Mouse (Mus musculus) heart, postnatal 10 days (tissue): ENCODE data around the gene Il17rd. TPM values are rescaled to one million over a fixed set of nuclear protein-coding genes. Genes with fewer than 3 reads are reported as not detected.

Source experiments
- DNase-seq, 2 experiments: peaks; one replicate each; pipeline ENCODE4 v3.0.0; 2021
- intact Hi-C: fragments of 180-260 bp; cut with DNase I; formaldehyde crosslinking; loops from one replicate; pipeline ENCODE4 v1.15.1; 2025
- total RNA-seq, 2 experiments: library from RNA; stranded (reverse); gene quantifications; 2 replicates each; pipeline ENCODE4 v1.2.3; 2021

Gene Il17rd
- 1 to 10 TPM; 7.7 to 7.9 TPM for total RNA-seq

GRCm38 (mm10) chr14:27038783-27039182 is at the start of gene Il17rd:
Il17rd (plus strand) TSS chr14:27038941.
- peak; percentile 91 to 95 for DNase-seq
- intact Hi-C loops = loop anchor here (2.0 kb wide), 1 partner anchor 144 kb away; no protein-coding TSS in a partner anchor

DNA sequence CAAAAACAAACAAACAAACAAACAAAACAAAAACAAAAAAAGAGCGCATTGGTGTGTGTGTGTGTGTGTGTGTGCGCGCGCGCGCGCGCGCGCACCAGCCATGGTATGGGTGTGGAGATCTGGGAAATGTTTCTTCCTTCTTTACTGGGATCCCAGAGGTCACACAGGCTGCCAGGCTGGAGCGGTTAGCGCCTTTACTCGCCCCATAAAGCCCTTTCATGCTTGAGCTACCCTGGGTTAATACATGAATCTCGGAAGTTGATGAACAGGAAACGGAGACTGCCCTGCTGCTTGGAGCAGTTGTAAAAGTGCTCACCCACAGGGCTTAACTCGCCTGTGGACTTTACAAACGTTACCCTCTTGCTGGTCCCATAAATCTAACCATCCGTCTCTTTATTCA is 47.1 kb upstream of the Il17rd start:
- intact Hi-C loops = no loop called here
- no peak for DNase-seq

DNA sequence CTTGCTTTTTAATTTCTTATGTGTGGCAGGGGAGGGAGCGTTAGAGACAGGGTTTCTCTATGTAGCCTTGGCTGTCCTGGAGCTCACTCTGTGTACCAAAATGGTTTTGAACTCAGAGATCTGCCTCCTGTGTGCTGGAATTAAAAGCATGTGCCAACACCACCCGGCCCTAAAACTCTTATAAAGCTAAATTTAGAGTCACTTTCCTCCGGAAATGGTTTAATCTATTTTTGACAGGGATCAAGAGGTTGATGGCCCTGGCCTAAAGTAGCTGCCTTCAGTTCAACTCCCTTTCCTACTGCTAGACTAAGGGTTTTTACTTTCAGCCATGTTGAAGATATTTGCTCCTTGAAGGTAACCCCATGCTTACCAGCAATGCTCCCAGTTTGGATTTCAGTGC is 45.3 kb upstream of the Il17rd start:
- DNase-seq = no peak
- intact Hi-C loops = no loop called here

- peak; percentile 50 to 58 for DNase-seq
- intact Hi-C loops = no loop called here
Observed at GRCm38 (mm10) chr14:26994211-26994741, 44.5 kb upstream of the Il17rd start, which contains the start of gene Hesx1. Hesx1 (plus strand) TSS chr14:26994416.

- no peak for DNase-seq
- intact Hi-C loops = no loop called here
Observed at GRCm38 (mm10) chr14:26996257-26996656, 42.5 kb upstream of the Il17rd start.

DNA sequence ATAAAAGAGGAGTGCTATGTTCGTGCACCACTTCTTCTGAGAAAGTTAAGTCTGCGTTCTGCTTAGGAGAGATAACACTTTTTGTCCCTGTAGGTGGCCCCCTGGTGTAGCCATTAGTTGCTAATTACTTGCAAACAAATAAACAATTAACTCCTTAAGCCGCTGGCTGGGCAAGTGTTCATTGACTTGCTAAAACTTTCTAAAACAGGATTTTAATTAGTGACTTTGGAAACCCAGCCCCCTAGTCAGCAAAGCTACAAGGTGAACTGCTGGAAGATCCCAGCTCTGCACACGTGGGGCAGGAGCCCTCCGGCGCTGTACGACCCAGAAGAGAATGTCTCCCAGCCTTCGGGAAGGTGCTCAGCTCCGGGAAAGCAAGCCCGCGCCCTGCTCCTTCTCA is 38.4 kb upstream of the Il17rd start:
- intact Hi-C loops = no loop called here
- no peak for DNase-seq

DNA sequence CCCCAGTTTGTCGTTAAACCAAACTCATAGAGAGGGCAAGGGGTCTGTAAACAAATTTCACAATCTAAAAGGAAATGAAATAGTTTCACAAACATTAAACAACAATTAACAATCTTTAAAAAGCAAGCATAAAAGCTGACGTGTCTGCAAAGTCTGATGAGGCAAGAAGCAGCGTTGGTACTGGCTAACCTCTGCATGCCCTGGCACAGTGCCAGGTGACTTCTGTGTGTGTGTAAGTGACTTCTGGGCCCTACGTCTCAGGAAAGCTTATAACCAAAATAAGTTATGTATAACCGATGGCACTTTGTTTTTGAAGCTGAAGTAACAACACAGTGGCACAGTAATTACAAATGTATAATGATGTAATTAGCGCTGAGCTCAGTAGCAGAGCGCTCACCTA is 33.8 kb upstream of the Il17rd start:
- no peak for DNase-seq
- intact Hi-C loops = no loop called here

DNA sequence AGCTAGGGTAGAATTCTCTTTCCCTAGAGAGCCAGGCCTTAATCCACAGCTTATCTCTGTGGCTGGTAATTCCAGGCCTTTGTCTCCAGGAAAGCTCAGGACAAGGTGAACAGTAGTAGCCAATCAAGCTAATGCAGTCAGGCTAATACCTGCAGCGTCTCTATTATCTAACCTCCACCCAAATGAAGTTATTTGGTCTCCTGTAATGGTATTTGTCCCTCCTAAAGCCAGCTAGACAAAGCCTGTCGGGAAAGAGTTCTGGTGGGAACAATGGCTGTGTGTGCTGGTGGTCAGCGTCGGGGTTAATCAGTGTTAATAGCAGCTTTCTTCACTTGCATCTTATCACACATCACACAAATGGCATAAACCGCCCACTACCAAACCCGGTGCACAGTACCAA is 32.8 kb upstream of the Il17rd start:
- no peak for DNase-seq
- intact Hi-C loops = no loop called here

DNA sequence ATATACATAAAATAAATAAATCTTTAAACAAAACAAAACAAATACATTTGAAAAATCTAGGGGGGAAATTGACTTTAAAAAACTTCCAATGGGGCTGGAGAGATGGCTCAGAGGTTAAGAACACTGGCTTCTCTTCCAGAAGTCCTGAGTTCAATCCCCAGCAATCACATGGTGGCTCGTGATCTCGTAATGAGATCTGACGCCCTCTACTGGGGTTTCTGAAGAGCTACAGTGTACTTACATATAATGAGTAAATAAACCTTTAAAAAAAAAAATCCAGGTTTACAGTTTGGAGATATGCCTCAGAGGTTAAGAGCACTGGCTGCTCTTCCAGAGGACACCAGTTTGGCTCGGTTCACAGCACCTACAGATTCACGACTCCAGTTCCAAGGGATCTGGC is 27.2 kb upstream of the Il17rd start:
- intact Hi-C loops = no loop called here

DNA sequence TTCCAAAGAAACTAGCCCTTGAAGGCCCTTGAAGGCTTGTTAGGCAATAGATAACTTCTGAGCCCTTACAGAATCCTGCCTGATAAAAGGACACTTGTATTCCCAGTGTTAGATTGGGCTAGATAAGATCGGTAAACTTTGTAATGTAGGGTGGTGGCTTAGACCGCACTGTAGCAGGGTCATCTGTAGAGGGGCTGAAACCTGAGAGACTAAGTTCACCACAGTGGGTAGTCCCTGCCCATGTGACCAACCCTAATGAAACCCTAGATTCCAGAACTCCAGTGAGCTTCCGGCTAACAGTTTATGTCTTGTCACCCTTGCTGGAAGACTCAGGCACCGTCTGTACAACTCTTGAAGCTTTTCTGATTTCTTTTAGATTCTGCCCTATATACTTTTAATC is 25.1 kb upstream of the Il17rd start:
- DNase-seq = no peak
- intact Hi-C loops = no loop called here

More for the DNA sequence above, 27.2 kb upstream of the Il17rd start:
- DNase-seq = no peak

DNA sequence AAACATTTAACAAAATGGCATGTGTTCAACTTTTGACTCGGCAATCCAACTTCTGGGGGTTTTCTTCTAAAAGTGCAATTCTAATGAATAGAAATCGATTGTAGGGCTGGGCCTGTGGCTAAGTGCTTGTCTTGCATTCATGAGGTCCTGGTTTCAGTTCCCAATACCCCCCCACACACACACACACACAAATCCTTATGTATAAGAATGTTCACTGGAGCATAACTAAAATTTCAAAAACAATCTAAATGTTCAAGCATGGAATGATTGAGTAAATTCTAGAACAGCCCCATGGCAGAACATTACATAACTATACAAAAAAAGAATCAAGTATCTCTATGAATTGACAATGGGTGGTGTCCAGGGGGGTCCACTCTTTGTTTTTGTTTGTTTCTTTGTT is 20.8 kb upstream of the Il17rd start:
- no peak for DNase-seq
- intact Hi-C loops = no loop called here

DNA sequence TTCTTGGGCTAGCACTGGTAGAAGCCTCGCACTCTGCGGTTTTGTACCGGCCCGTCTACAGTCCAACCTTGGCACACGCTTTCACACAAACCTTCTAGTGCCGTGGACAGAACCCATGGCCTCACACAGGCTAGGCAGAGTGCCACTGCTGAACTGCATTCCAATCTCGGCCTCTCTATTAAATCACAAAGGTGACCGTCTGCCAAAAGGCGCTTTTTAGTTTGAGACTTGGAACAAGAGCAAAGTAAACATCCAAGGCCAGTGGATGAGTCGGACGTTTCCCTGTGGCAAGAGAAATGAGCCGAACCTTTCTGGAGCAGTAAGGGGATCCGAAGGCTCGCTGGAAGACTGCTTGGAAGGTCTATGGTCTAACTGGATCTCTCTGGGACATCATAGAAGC is 18.9 kb upstream of the Il17rd start:
- intact Hi-C loops = loop anchor here (5.0 to 10.0 kb wide), 4 partner anchors 38 to 525 kb away; no protein-coding TSS in a partner anchor
- peak; percentile 32 to 43 for DNase-seq

- intact Hi-C loops = loop anchor here (5.0 to 10.0 kb wide), 4 partner anchors 41 to 528 kb away; no protein-coding TSS in a partner anchor
- DNase-seq = peak; percentile 38 to 67
Observed at GRCm38 (mm10) chr14:27022876-27023275, 15.9 kb upstream of the Il17rd start.

GRCm38 (mm10) chr14:27024664-27025063 is 14.1 kb upstream of the Il17rd start:
- DNase-seq = no peak

DNA sequence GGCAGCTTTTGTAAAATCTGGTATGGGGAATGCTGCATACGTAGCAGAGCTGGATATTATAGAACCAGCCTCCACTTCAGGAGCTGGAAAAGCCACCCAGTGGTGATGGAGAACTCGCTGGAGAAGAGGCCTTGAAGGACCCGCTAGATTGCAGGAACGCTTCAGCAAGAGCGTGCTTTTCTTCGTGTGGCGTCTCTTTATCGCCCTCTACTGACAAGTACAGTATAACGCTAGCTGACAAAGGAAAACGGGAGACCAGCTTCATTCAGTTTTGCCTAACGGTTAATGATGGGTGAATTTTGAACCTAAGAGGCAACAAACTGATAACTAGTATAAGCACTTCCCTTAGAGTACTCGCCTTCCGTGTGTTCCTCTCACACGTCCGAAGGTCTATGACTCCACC is 9.0 kb upstream of the Il17rd start:
- DNase-seq = peak; percentile 62 to 67
- intact Hi-C loops = loop anchor here (2.0 to 10.0 kb wide), 2 partner anchors 153 to 535 kb away; no protein-coding TSS in a partner anchor

More at GRCm38 (mm10) chr14:27024664-27025063, 14.1 kb upstream of the Il17rd start:
- intact Hi-C loops = loop anchor here (1.0 to 10.0 kb wide), 5 partner anchors 25 to 530 kb away; no protein-coding TSS in a partner anchor

GRCm38 (mm10) chr14:27031142-27031541 is 7.6 kb upstream of the Il17rd start:
- intact Hi-C loops = loop anchor here (1.0 to 2.0 kb wide), 2 partner anchors 66 to 152 kb away; no protein-coding TSS in a partner anchor
- peak; percentile 81 to 88 for DNase-seq

- no peak for DNase-seq
- intact Hi-C loops = no loop called here
Observed at GRCm38 (mm10) chr14:27037513-27037912, 1.2 kb upstream of the Il17rd start.

- intact Hi-C loops = loop anchor here (2.0 to 10.0 kb wide), 3 partner anchors 38 to 385 kb away; partner anchors contain the start of gene Fam208a
- peak; percentile 44 to 60 for DNase-seq
Observed at GRCm38 (mm10) chr14:27039281-27040248, 824 bp downstream of the Il17rd start.

GRCm38 (mm10) chr14:27040451-27040850 is 1.7 kb downstream of the Il17rd start:
- intact Hi-C loops = loop anchor here (5.0 to 10.0 kb wide), 2 partner anchors 37 to 384 kb away; partner anchors contain the start of gene Fam208a
- no peak for DNase-seq

GRCm38 (mm10) chr14:27042280-27042983 is 3.7 kb downstream of the Il17rd start:
- no peak for DNase-seq
- intact Hi-C loops = loop anchor here (5.0 to 10.0 kb wide), 2 partner anchors 35 to 382 kb away; partner anchors contain the start of gene Fam208a
